Mouse (Mus musculus) gastrocnemius, postnatal 10 days (tissue): ENCODE results near the gene Sgo2b. TPM values are rescaled to one million over a fixed set of nuclear protein-coding genes. Genes with fewer than 3 reads are reported as not detected.
A peak's percentile ranks its signal among the peaks of the same experiment; 100 is the strongest.
"Not testable (repeated sequence)": the region's sequence is repeated elsewhere in the genome, so short reads cannot be mapped to it uniquely, and the experiment has no call there.

Source experiments
- DNase-seq: peaks from one replicate; pipeline ENCODE4 v3.0.0; 2021; ENCODE audit warnings: mixed read lengths
- long read RNA-seq, 2 experiments: library from polyadenylated mRNA; stranded (forward); transcript quantifications; one replicate each; pipeline ENCODE4 v2.0.0; 2021
- total RNA-seq, 2 experiments: library from RNA; stranded (reverse); gene quantifications; 2 replicates each; pipeline ENCODE4 v1.2.3; 2021

Sgo2b gene
- total RNA-seq = not detected
- long read RNA-seq, experiment 1 = 0 reads
- long read RNA-seq, experiment 2 = 0 reads

- peak; percentile 2 for DNase-seq
Observed at GRCm38 (mm10) chr8:63951626-63952377, at the start of gene Sgo2b. Gene Sgo2b (minus strand): TSS chr8:63952248.

GRCm38 (mm10) chr8:63970612-63971391 is 18.8 kb upstream of the Sgo2b start:
- DNase-seq = not testable (repeated sequence)

DNA sequence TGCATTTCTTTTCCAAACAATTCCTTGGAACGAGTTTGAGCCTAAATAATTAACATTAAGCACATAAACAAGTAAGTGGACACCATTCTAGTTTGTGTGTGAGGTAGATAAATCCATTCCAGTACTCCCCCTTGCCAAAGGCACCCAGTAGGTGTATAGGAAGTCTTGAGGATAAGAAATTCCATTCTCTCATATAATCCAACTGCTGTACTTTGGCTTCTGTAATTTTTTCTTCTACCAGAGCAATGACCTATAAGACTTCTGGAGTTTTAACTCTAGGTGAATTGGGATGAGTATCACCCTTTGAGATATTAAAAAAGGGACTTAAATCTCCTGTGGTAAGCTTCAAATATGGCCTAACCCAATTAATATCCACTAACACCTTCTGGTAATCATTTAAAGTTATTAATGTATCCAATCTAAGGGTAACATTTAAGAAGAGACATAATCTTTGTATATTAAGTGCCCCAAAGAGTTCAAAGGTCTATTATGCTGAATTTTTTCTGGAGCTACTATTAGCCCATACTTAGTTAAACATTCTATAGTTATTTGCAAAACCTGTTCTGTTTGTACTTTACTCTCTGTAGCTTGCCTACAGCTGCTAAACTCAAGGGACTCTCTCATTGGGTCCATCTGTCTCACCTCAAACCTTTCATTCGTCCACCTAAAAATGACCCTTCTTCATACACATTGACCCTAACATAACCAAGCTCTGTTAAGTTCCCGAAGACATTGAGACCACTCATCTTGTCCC is 9.2 kb upstream of the Sgo2b start:
- DNase-seq = no peak

- not testable (repeated sequence) for DNase-seq
Observed at GRCm38 (mm10) chr8:63953802-63954201, 1.8 kb upstream of the Sgo2b start.

DNA sequence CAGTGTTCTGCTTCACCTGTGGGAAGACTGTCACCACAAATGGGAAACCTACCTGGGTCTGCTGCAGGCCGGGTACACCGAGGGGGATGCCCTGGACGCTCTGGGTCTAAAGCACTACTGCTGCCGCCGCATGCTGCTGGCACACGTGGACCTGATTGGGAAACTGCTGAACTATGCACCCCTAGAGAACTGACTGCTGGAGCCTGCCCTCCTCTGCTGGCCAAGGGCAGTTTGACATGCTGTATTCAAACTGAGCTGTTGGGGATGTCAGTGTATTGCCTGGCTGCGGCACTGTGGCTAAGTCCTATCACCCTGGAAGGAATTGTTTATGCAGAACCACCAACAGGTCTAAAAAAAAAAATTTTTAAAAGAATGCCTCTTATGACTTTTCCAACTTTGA is 18.9 kb downstream of the Sgo2b start:
- DNase-seq = no peak

- no peak for DNase-seq
Observed at GRCm38 (mm10) chr8:63929301-63930097, 22.5 kb downstream of the Sgo2b start.

- no peak for DNase-seq
Observed at GRCm38 (mm10) chr8:63921257-63921960, 30.6 kb downstream of the Sgo2b start.

DNA sequence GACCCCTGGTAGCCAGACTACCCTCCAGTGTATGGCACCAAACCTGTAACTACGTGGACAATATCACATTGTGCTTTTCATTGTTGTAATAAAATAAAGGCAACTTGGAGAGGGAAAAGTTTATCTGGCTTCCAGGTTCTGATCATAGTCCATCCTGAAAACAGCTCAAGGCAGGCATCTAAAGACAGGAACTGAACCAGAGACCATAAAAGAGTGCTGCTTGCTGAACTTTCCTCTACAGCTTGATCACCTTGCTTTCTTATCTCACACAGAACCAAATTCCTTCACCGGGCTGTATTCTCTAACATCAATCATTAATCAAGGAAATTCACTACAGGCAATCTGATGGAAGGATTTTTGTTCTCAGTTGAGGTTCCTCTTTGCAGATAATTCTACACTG is 57.0 kb downstream of the Sgo2b start:
- no peak for DNase-seq

GRCm38 (mm10) chr8:63878353-63878752 is 73.7 kb downstream of the Sgo2b start:
- DNase-seq = no peak

DNA sequence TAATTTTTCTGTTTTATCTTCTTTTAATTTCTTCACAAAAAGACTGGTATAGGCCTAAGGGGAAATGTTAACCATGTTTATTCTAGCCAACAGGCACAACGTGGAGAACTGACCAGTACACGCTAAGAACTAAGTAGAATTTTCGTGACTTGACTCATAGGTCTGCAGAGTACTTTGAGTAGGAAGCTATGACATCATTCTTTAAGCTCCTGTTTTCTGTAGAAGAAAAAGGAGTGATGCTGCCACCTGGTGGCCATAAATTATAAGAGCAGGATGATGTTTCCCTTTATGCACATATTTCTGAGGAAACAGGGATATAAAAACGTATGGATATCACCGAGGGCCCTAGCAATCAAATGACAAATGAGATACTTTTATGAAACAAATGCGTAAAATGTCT is 74.7 kb downstream of the Sgo2b start:
- peak; percentile 47 for DNase-seq

DNA sequence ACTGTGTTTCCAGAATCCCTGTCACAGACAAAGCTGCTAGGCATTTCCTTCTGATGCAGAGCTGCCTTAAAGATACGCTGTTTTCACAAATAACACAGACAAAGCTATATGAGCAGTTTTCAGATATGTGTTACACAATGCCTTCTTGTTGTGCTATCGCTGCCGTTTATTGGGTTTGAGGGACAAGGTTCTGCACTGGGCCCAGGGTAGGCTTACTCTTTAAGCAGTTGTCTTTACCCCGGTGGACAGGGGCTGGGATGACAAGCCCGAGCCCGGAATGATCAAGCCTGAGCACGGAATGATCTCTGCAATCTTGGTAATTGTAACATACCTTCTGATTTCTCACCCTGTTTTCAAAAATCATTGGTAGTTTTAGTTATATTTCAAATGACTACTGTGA is 75.1 kb downstream of the Sgo2b start:
- no peak for DNase-seq
